In the genomic region with DNA sequence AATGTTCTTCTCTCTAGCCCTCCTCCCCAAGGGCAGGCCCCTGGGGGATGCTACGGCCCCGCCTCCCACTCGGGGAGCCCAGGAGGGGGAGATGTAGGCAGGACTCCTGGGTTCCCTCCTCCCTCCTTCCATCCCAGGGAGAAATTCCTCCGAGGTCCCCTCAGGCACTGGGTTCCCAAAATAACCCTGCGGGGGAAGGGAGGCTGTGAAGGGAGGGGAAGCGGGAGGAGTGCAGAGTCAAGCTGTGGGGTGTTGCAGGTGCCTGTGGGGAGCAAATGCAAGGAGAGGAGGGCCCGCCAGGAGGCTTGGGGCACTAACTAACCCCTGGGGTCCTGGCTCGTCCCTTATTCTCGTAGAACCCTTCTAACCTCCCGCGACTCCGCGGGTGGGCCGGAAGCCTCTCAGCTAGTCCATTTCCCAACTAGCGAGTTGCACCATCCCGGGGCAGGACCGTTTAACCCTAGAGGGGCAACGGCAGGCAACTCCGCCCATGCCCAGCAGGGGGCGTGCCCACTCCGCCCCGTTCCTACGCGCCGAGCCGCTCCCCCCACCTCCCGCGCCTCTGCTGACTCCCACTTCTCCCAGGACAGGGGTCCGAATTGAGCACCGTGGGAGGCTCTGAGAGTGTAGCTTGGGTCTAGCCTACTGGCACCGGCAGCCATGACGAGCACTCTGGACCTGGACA, we compare ENCODE assay signal across 8 mouse cellular contexts. TPM values are rescaled to one million over a fixed set of nuclear protein-coding genes. Genes with fewer than 3 reads are reported as not detected.
DNase-seq lines count a peak whose midpoint lies in the region; ATAC-seq lines count a peak whose summit lies in the region.

No protein-coding gene starts in this region.

- no peak overlapping the region for H3K27ac ChIP-seq in hindbrain, embryonic 13.5 days
- no peak overlapping the region for H3K27ac ChIP-seq in limb, embryonic 15.5 days
- no peak overlapping the region for H3K27ac ChIP-seq in midbrain, embryonic 15.5 days

- no peaks in the 10 kb centered on the region for H3K9me3 ChIP-seq in hindbrain, embryonic 13.5 days
- no peaks in the 10 kb centered on the region for H3K9me3 ChIP-seq in limb, embryonic 15.5 days
- no peaks in the 10 kb centered on the region for H3K9me3 ChIP-seq in midbrain, embryonic 15.5 days

- H3K4me2 ChIP-seq in hindbrain, embryonic 13.5 days: peak overlapping the region; percentile 98
- peak overlapping the region; percentile 100 for H3K4me2 ChIP-seq in limb, embryonic 15.5 days
- H3K4me2 ChIP-seq in midbrain, embryonic 15.5 days: peak overlapping the region; percentile 97

- no peak for ATAC-seq in hindbrain, embryonic 13.5 days (ENCODE audit: low FRiP score)
- ATAC-seq in limb, embryonic 15.5 days (ENCODE audit: insufficient number of reproducible peaks, low FRiP score, low TSS enrichment, low read depth): no peak
- ATAC-seq in midbrain, embryonic 15.5 days (replicated peaks): 0 out of 2 replicates have a peak, but pooled peaks have one; percentile 12

- DNase-seq in layer of hippocampus, postnatal 25 days (ENCODE audit: extremely low spot score in 1 of 2, low spot score in 1 of 2): peak; percentile 67 to 70
- DNase-seq in layer of hippocampus, postnatal 36 days: no peak
- peak; percentile 67 to 71 for DNase-seq in cerebellum, postnatal 36 days
- DNase-seq in frontal cortex, postnatal 36 days (ENCODE audit: low spot score in 2 of 2): peak; percentile 56 to 61
- DNase-seq in spleen, postnatal 4 days (ENCODE audit: low spot score in 2 of 2): peak; percentile 84 to 95

- peaks cover 32% of the 10 kb centered on the region for H3K27me3 ChIP-seq in hindbrain, embryonic 13.5 days
- H3K27me3 ChIP-seq in limb, embryonic 15.5 days: peaks cover 67% of the 10 kb centered on the region
- H3K27me3 ChIP-seq in midbrain, embryonic 15.5 days (replicated peaks): 0 out of 2 replicates have a peak, but pooled peaks cover 3% of the 10 kb centered on the region

- peak overlapping the region; percentile 49 for H3K9ac ChIP-seq in hindbrain, embryonic 13.5 days
- H3K9ac ChIP-seq in limb, embryonic 15.5 days: peak overlapping the region; percentile 17; the same call in 1 of the 2 replicates
- H3K9ac ChIP-seq in midbrain, embryonic 15.5 days: peak overlapping the region; percentile 32

- peaks cover 48% of the 10 kb centered on the region for H3K4me1 ChIP-seq in hindbrain, embryonic 13.5 days (replicated peaks)
- peaks cover 43% of the 10 kb centered on the region for H3K4me1 ChIP-seq in limb, embryonic 15.5 days
- peaks cover 34% of the 10 kb centered on the region for H3K4me1 ChIP-seq in midbrain, embryonic 15.5 days

- 0% methylated on average over 32 of the region's 32 CpGs for WGBS in hindbrain, embryonic 13.5 days
- 0% methylated on average over 31 of the region's 32 CpGs for WGBS in limb, embryonic 15.5 days
- WGBS in midbrain, embryonic 15.5 days: 1% methylated on average over 32 of the region's 32 CpGs

- no peaks in the 10 kb centered on the region for H3K36me3 ChIP-seq in hindbrain, embryonic 13.5 days
- no peaks in the 10 kb centered on the region for H3K36me3 ChIP-seq in limb, embryonic 15.5 days
- H3K36me3 ChIP-seq in midbrain, embryonic 15.5 days (replicated peaks): no peaks in the 10 kb centered on the region

- peak overlapping the region; percentile 62 for H3K4me3 ChIP-seq in hindbrain, embryonic 13.5 days
- H3K4me3 ChIP-seq in limb, embryonic 15.5 days: peak overlapping the region; percentile 60
- H3K4me3 ChIP-seq in midbrain, embryonic 15.5 days: peak overlapping the region; percentile 56

RNA-seq across cellular contexts. Expression of a gene that starts 2.1 kb away (rescaled TPM):
- 10 to 100 TPM; 29.3 to 29.8 TPM for total RNA-seq in layer of hippocampus, postnatal 25 days (2021)
- total RNA-seq in layer of hippocampus, postnatal 36 days (2021): 10 to 100 TPM; 23.8 to 34.5 TPM
- 42.0 and 43.2 TPM in 2 replicates for polyA plus RNA-seq in hindbrain, embryonic 13.5 days (2015; fragmentation: Nextera tagmentation; extraction: Ambion mirVana)
- polyA plus RNA-seq in limb, embryonic 15.5 days (2015; fragmentation: Nextera tagmentation; extraction: Ambion mirVana): 35.8 and 38.8 TPM in 2 replicates
- polyA plus RNA-seq in midbrain, embryonic 15.5 days (2015; fragmentation: Nextera tagmentation; extraction: Ambion mirVana): 73.1 and 93.6 TPM in 2 replicates

RNA-seq across cellular contexts. Expression of a gene that starts 17.1 kb away (rescaled TPM):
- 10 to 100 TPM; 26.6 to 32.3 TPM for total RNA-seq in layer of hippocampus, postnatal 25 days (2021)
- 10 to 100 TPM; 18.3 to 22.1 TPM for total RNA-seq in layer of hippocampus, postnatal 36 days (2021)
- 4.9 and 5.7 TPM in 2 replicates for polyA plus RNA-seq in hindbrain, embryonic 13.5 days (2015; fragmentation: Nextera tagmentation; extraction: Ambion mirVana)
- 23.4 and 89.0 TPM in 2 replicates for polyA plus RNA-seq in limb, embryonic 15.5 days (2015; fragmentation: Nextera tagmentation; extraction: Ambion mirVana)
- 5.9 and 9.5 TPM in 2 replicates for polyA plus RNA-seq in midbrain, embryonic 15.5 days (2015; fragmentation: Nextera tagmentation; extraction: Ambion mirVana)

RNA-seq across cellular contexts. Expression of a gene that starts 17.3 kb away (rescaled TPM):
- 100 to 1,000 TPM; 404 to 465 TPM for total RNA-seq in layer of hippocampus, postnatal 25 days (2021)
- total RNA-seq in layer of hippocampus, postnatal 36 days (2021): 100 to 1,000 TPM; 399 to 414 TPM
- 23.5 and 27.7 TPM in 2 replicates for polyA plus RNA-seq in hindbrain, embryonic 13.5 days (2015; fragmentation: Nextera tagmentation; extraction: Ambion mirVana)
- polyA plus RNA-seq in limb, embryonic 15.5 days (2015; fragmentation: Nextera tagmentation; extraction: Ambion mirVana): 0.96 and 1.4 TPM in 2 replicates
- polyA plus RNA-seq in midbrain, embryonic 15.5 days (2015; fragmentation: Nextera tagmentation; extraction: Ambion mirVana): 44.6 and 44.9 TPM in 2 replicates

RNA-seq across cellular contexts. Expression of a gene that starts 37.8 kb away (rescaled TPM):
- 100 to 1,000 TPM; 180 to 215 TPM for total RNA-seq in layer of hippocampus, postnatal 25 days (2021)
- 100 to 1,000 TPM; 188 to 222 TPM for total RNA-seq in layer of hippocampus, postnatal 36 days (2021)
- polyA plus RNA-seq in hindbrain, embryonic 13.5 days (2015; fragmentation: Nextera tagmentation; extraction: Ambion mirVana): 103 and 107 TPM in 2 replicates
- polyA plus RNA-seq in limb, embryonic 15.5 days (2015; fragmentation: Nextera tagmentation; extraction: Ambion mirVana): 115 TPM in 2 replicates
- 112 and 119 TPM in 2 replicates for polyA plus RNA-seq in midbrain, embryonic 15.5 days (2015; fragmentation: Nextera tagmentation; extraction: Ambion mirVana)

Comparison
In these comparisons a context has a peak if more than half of its experiments do, and no peak if none do; other contexts are left out.
1. DNase-seq: peak in layer of hippocampus, postnatal 25 days (2 of 2), cerebellum, postnatal 36 days (2 of 2), frontal cortex, postnatal 36 days (2 of 2) and spleen, postnatal 4 days (2 of 2); none in layer of hippocampus, postnatal 36 days (0 of 2).
2. RNA of a gene that starts 17.3 kb away (polyA plus RNA-seq): 44.6 to 44.9 TPM in midbrain, embryonic 15.5 days and 23.5 to 27.7 TPM in hindbrain, embryonic 13.5 days; 0.96 to 1.4 TPM in limb, embryonic 15.5 days; every median in the first group is over 10 times any median in the second.
3. Peak in every context shown above with its lines, with median percentiles within 50 percentile points of each other: H3K4me2 ChIP-seq, H3K4me3 ChIP-seq and H3K9ac ChIP-seq.